Mouse (Mus musculus) lung, adult 18-20 months (tissue): ENCODE measurements around the gene Setd1b.
"Not testable (repeated sequence)": the region's sequence is repeated elsewhere in the genome, so short reads cannot be mapped to it uniquely, and the experiment has no call there.

ENCODE experiments used
- DNase-seq, 2 experiments: peaks; one replicate each; pipeline ENCODE4 v3.0.0; 2022; ENCODE audit warnings: mixed read lengths in 2 of 2

Setd1b gene

DNA sequence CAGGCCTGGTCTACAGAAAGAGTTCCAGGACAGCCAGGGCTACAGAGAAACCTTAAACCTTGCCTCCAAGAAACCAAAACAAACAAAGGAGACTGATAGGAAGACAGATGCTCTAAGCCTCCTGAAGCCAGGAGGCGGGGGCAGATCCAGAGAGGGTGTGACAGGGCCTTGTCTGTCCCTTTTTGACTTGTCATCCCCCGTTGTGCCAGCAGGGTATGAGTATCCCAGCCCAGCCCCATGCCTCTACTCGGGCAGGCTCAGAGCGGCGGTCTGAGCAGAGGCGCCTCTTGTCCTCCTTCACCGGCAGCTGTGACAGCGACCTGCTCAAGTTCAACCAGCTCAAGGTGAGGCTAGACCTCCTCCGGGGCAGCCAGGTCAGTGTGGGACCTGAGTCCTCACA lies 20.9 kb downstream of the Setd1b start:
- no peak for DNase-seq

DNA sequence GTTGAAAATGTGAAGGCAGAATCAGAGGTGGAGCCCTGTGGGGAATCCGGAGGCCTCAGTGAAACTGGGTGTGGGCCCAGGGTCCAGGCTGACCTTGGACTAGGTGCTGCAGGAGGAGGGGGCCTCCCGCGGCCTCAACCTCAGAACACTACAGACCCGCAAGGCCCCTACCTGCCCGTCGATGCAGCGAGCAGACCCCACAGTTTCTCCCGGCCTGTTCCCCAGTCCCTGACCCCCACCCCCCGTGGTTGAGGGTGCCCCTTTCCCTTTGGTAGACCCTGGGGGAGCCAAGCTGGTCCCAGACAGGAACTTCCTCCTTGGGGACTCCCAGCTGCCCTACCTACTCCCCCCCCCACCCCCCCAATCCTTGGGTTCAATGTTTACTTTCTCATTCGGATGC lies 24.4 kb downstream of the Setd1b start:
- no peak for DNase-seq

DNA sequence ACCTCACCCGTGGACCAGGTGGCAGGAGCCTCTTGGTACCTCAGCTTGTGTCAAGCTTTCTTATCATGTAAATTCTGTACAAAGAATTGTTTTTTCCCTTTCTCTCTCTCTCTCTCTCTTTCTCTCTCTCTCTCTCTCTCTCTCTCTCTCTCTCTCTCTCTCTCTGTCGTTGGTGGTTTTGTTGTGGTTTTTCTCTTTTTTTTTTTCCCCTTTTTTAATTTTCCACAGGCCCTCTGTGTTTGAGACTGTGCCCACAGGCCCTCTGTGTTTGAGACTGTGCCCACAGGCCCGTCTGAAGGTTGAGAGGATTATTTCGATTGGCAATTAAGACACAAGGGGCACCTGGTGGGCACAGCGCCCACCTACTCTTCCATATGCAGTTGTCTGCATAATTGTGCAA lies 25.6 kb downstream of the Setd1b start:
- no peak for DNase-seq

DNA sequence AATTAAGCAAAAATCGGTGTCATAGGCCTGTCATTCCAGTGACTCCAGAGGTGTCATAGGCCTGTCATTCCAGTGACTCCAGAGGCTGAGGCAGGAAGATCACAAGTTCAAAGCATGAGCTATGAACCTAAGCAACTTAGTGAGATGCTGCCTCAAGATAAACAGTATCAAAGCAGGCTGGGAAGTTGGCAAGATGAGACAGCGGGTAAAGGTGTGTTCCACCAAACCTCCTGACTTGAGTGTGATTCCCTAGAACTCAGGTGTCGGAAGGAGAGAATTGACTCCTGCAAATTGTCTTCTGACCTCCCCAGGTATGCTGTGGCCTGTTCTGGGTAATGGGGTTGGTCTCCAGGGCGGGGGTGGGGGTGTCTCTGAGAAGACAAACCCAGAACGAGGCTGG lies 27.3 kb downstream of the Setd1b start, which contains the start of gene Psmd9:
Gene Psmd9, plus strand, starts transcription at position 130 of the 400 bp plus-strand sequence.
- no peak for DNase-seq

GRCm38 (mm10) chr5:123170365-123170764 lies 28.4 kb downstream of the Setd1b start:
- no peak for DNase-seq

- DNase-seq, result peak; percentile 84 to 88
Measured at GRCm38 (mm10) chr5:123171646-123172350, 29.8 kb downstream of the Setd1b start.

DNA sequence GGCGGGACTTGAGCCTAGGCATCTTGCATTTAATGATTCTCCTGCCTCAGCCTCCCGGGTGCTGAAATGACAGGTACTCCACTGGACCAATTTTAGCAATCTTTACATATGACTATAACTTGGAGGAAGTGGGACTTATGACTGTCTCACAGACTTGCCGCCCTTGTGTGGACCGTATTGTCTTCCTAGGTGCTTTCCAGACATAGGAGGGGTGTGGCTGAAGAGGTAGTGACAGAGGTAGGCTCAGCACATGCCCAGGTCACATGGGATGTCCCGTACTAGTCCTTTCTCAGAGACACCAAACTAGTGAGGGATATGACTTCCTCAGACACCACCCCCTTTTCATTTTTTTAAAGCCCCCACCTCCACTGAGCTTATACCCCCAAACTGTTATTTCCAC lies 36.8 kb downstream of the Setd1b start:
- no peak for DNase-seq

GRCm38 (mm10) chr5:123180390-123180789 lies 38.4 kb downstream of the Setd1b start:
- DNase-seq, result no peak

- peak in 1 of 2 experiments; percentile 29 for DNase-seq
Measured at GRCm38 (mm10) chr5:123181536-123181935, 39.5 kb downstream of the Setd1b start.

- no peak for DNase-seq
Measured at GRCm38 (mm10) chr5:123182651-123183050, 40.7 kb downstream of the Setd1b start, which contains the start of gene Hpd. Hpd (minus strand) TSS chr5:123182727.

DNA sequence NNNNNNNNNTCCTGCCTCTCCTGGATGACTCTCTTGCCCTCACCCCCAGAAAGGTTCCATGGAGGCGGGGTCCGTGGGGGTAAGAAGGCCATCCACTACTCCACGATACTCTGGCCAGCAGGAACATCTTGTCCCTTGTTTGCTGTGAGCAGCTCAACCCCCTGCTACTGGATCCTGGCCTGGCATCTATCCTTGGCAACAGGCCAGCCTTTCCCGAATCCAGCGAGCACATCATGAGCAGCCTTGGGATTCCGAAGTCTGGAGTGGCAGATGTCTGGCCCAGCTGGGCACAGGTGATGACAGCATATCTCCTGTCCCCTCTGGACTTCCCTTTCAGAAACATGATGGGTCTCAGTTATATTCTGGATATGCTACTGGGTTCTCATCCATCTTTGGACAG lies 44.0 kb downstream of the Setd1b start:
- no peak for DNase-seq

DNA sequence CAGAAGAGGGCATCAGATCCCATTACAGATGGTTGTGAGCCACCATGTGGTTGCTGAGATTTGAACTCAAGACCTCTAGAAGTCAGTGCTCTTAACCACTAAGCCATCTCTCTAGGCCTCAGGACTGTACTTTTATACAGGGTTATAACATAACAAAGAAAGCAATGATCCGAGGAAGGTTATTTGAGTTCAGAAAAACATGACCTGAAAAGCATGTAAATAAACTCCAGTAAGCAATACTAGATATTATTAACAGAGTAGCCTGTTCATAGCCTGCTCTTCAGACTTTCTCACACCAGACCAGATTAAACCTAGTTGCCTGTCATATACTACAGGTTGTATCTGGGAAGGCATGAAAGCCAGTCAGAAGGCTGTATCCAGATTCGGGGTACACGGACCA lies 45.3 kb downstream of the Setd1b start:
- no peak for DNase-seq

DNA sequence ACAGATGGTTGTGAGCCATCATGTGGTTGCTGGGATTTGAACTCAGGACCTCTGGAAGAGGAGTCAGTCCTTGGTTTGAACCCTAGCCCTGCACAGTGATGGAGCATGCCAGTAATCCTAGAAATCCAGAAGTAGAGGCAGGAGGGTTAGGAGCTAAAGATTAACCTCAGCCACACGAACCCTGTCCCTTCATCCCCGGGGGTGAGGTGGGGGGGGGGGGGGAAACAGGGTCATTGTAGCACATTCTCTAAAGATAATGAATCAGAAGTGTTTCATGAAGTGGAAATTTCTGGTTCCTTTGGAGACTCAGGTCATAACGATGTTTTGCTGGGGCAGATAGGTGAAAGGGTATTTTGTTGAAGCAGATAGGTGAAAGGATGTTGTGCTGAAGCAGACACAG lies 48.9 kb downstream of the Setd1b start:
- DNase-seq, result no peak

DNA sequence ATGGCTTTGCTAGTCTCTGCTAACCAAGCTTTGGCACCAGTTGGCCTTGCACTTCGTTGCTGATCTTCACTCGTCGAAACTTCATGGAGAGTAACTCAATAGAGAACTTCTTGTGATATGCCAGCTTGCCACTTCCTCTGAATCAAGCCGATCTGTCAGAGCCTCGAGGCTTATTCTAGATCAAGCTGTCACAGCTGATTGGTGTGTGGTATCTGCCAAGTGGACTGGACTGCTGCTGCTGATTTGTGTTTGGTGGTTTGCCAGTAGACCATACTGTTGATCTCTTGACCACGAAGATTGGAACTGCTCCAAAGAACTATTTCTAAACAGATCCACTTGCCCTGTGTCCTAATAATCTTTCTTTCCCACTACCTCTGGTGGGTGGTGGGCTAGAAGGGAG lies 49.4 kb downstream of the Setd1b start:
- no peak for DNase-seq

- no peak for DNase-seq
Measured at GRCm38 (mm10) chr5:123192606-123193150, 50.7 kb downstream of the Setd1b start.

DNA sequence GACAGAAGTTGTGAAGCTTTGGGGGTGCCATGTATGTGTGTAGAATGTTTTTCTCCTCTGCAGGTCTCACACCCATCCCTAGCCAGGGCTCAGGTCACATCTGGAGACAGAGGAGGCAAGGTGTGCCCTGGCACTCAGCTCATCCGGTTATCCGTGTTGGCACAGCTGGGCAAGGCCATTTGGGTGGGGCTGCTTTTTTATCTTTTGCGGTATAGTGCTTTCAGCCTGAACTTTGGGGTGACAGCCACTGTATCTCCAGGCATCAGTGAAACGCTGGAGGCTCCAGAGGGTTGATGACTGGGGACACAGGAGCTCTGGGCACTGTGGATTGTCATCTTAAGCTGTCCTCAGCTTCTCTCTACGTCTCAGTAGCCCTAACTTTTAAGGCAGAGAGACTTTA lies 51.4 kb downstream of the Setd1b start:
- DNase-seq, result no peak

DNA sequence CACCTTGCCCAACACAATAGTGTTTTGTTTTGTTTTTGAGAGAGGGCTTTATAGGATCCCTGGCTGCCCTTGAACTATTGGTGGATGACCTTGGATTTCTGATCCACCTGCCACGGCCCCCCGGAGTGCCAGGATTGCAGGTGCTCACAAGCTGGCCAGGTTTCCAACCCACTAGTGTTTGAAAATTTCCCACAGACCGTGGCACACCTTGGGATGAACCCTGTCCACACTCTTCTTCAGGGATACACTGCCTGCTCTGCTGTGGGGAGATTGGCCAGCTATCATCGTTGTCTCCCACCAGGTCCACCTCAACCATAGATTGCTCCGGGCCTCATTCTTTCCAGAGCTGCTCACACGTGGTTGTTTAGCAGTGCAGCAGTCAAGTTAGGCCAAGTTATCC lies 52.9 kb downstream of the Setd1b start:
- no peak for DNase-seq

- DNase-seq, result no peak
Measured at GRCm38 (mm10) chr5:123195500-123196000, 53.6 kb downstream of the Setd1b start.

GRCm38 (mm10) chr5:123196746-123197145 lies 54.8 kb downstream of the Setd1b start:
- no peak for DNase-seq

DNA sequence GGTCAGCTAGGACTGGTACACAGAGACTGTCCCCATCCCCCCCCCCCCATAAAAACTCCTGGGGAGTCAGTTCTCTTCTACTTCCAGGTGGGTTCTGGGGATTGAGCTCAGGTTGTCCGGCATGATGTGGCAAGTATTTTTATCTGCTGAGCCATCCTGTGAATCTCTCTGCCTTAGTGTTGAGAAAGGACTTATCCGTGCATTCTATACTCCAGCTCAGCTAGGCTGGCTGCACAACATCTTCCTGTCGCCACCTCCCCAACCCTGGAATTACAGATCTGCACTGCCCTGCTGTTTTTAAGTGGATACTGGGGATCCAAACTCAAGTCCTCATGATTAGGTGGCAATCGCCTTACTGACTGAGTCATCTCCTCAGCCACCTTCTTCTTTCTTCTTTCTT lies 56.5 kb downstream of the Setd1b start:
- DNase-seq, result no peak

DNA sequence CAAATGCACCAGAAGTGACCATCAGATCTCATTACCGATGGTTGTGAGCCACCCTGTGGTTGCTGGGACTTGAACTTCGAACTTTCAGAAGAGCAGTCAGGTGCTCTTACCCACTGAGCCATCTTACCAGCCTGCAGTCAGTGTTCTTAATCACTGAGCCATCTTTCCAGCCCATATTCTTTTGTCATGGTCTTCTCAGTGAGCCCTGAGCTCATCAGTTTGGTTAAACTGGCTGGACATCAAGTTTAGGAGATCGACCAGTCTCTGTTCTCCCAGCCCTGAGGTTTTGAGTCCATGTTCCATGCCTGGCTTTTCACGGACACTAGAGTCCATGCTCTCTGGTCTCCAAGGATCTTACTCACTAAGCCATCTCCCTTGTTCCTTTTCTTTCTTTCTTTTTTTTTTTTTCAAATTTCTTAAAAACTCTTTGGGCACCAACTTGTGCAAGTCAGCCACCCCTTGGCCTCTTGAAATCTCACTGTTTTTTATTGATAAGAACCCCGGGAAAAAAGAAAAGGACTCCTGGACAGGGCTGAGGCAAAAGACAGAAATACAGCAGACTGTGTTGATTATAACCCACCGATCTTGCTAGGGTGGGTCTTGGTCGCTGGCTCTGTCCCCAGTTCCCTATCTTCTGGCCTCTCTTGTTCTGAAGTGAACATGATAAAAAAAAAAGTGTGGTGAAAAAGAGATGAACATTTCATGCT lies 59.0 kb downstream of the Setd1b start:
- DNase-seq, result not testable (repeated sequence)

- no peak for DNase-seq
Measured at GRCm38 (mm10) chr5:123201523-123201892, 59.5 kb downstream of the Setd1b start.

- DNase-seq, result no peak
Measured at GRCm38 (mm10) chr5:123201987-123202386, 60.0 kb downstream of the Setd1b start.

GRCm38 (mm10) chr5:123202771-123203170 lies 60.8 kb downstream of the Setd1b start:
- not testable (repeated sequence) for DNase-seq
